Comparison of ENCODE assay signal across 15 mouse cellular contexts in the genomic region with DNA sequence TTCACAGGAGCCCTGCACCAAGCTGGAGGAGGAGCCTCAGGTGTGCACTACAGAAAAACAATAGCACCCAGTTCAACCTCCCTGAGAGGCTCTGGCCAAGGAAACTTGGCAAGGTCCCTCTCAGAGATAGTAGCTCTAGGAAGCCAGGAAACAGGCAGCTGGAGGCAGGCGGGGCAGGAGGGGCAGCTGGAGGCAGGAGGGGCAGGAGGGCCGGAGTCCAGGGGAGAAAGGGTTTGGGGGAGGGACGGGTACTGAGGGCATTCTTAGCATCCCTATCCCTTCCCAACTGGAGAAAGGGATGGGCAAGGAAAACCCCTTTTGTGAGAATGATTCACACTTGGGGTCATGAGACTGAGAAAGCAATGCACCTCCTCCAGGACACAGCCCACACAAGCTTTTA. TPM values are rescaled to one million over a fixed set of nuclear protein-coding genes. Genes with fewer than 3 reads are reported as not detected.
DNase-seq lines count a peak whose midpoint lies in the region; ATAC-seq and TF ChIP-seq lines count a peak whose summit lies in the region.
"Had no signal": no experiment of that assay in that cellular context is flagged by ENCODE, and none has a peak within 500 bp of the region (broad histone marks: within the 10 kb centered on the region; RNA-seq: fewer than 3 reads in every experiment).

No protein-coding gene starts in this region.

- no peaks in the 10 kb centered on the region for H3K36me3 ChIP-seq in kidney, adult 2 months (ENCODE audit: control insufficient read depth, insufficient read depth, low read length)
- no peaks in the 10 kb centered on the region for H3K36me3 ChIP-seq in kidney, embryonic 15.5 days
- H3K36me3 ChIP-seq in forebrain, embryonic 12.5 days (replicated peaks): no peaks in the 10 kb centered on the region
- H3K36me3 ChIP-seq: limb, embryonic 12.5 days had no signal

- H3K27me3 ChIP-seq in kidney, adult 2 months (replicated peaks; ENCODE audit: control insufficient read depth, insufficient read depth, low read length): no peaks in the 10 kb centered on the region
- peaks cover 7% of the 10 kb centered on the region; the same call in 1 of the 2 replicates for H3K27me3 ChIP-seq in kidney, embryonic 15.5 days
- 0 out of 2 replicates have a peak, but pooled peaks cover 11% of the 10 kb centered on the region for H3K27me3 ChIP-seq in forebrain, embryonic 12.5 days
- H3K27me3 ChIP-seq: forebrain, embryonic 13.5 days had no signal

- ATAC-seq in kidney, embryonic 15.5 days (replicated peaks; ENCODE audit: low FRiP score): no peak
- no peak for ATAC-seq in forebrain, embryonic 12.5 days (ENCODE audit: low FRiP score)
- ATAC-seq: forebrain, embryonic 13.5 days had no signal

- DNase-seq in kidney, adult 2 months: peak; percentile 65
- peak; percentile 29 for DNase-seq in urinary bladder, postnatal 14 days (ENCODE audit: low spot score)
- no peak for DNase-seq in urinary bladder, postnatal 25 days (ENCODE audit: low spot score)
- peak; percentile 53 to 60 for DNase-seq in kidney, postnatal 36 days
- DNase-seq in gastrocnemius, adult 18-20 months (ENCODE audit: low spot score): no peak
- DNase-seq in T-cell, adult 2 months (ENCODE audit: low spot score): no peak
- DNase-seq: adrenal gland, postnatal 25 days; cerebellum, adult 9-11 months; thymus, adult 2 months had no signal

- no peaks in the 10 kb centered on the region for H3K9me3 ChIP-seq in kidney, embryonic 15.5 days (replicated peaks)
- no peaks in the 10 kb centered on the region for H3K9me3 ChIP-seq in forebrain, embryonic 12.5 days
- H3K9me3 ChIP-seq: forebrain, embryonic 13.5 days; hindbrain, embryonic 13.5 days; limb, embryonic 12.5 days had no signal

- 8% methylated on average over 3 of the region's 3 CpGs for WGBS in kidney, adult 2 months
- 37% methylated on average over 3 of the region's 3 CpGs for whole genome bisulfite sequencing in kidney, embryonic 15.5 days
- WGBS in forebrain, embryonic 12.5 days: 26% methylated on average over 3 of the region's 3 CpGs

- H3K27ac ChIP-seq in kidney, adult 2 months (ENCODE audit: insufficient read depth, low read depth, low read length): no peak overlapping the region
- no peak overlapping the region for H3K27ac ChIP-seq in kidney, embryonic 15.5 days
- H3K27ac ChIP-seq in forebrain, embryonic 12.5 days: no peak overlapping the region
- H3K27ac ChIP-seq: forebrain, embryonic 13.5 days; hindbrain, embryonic 13.5 days; limb, embryonic 12.5 days had no signal

- TF ChIP-seq CTCF in kidney, adult 2 months (conservative IDR thresholded peaks at IDR 0.05; ENCODE audit: insufficient read depth, insufficient read length, low read depth, low read length): no peak

- no peak overlapping the region for H3K9ac ChIP-seq in kidney, embryonic 15.5 days
- no peak overlapping the region for H3K9ac ChIP-seq in forebrain, embryonic 12.5 days
- H3K9ac ChIP-seq: forebrain, embryonic 13.5 days; hindbrain, embryonic 13.5 days; limb, embryonic 12.5 days had no signal

- no peak overlapping the region for H3K4me3 ChIP-seq in kidney, adult 2 months (ENCODE audit: insufficient read depth, low read depth, low read length)
- H3K4me3 ChIP-seq in kidney, embryonic 15.5 days (replicated peaks): no peak overlapping the region
- no peak overlapping the region for H3K4me3 ChIP-seq in forebrain, embryonic 12.5 days (replicated peaks)
- H3K4me3 ChIP-seq: forebrain, embryonic 13.5 days; hindbrain, embryonic 13.5 days; limb, embryonic 12.5 days had no signal

- H3K4me2 ChIP-seq in kidney, embryonic 15.5 days: no peak overlapping the region
- no peak overlapping the region for H3K4me2 ChIP-seq in forebrain, embryonic 12.5 days
- H3K4me2 ChIP-seq: forebrain, embryonic 13.5 days; hindbrain, embryonic 13.5 days; limb, embryonic 12.5 days had no signal

- H3K4me1 ChIP-seq in kidney, adult 2 months (ENCODE audit: control insufficient read depth, insufficient read depth, low read length): peaks cover 13% of the 10 kb centered on the region; the same call in 1 of the 2 replicates
- H3K4me1 ChIP-seq in kidney, embryonic 15.5 days: peaks cover 26% of the 10 kb centered on the region
- H3K4me1 ChIP-seq in forebrain, embryonic 12.5 days: peaks cover 15% of the 10 kb centered on the region
- H3K4me1 ChIP-seq: limb, embryonic 12.5 days had no signal

- no peak for TF ChIP-seq POLR2A in kidney, adult 2 months (IDR thresholded peaks at IDR 0.05; ENCODE audit: low read depth, low read length)

RNA-seq across cellular contexts. Expression of a gene that starts 4.9 kb away (rescaled TPM):
- polyA plus RNA-seq in kidney, adult 2 months (2012; rRNA removed): 6.0 and 6.8 TPM in 2 replicates
- polyA plus RNA-seq in kidney, embryonic 15.5 days (2015; fragmentation: Nextera tagmentation; extraction: Ambion mirVana): 17.0 and 18.3 TPM in 2 replicates
- under 1 TPM; 0.05 to 0.14 TPM for total RNA-seq in gastrocnemius, adult 18-20 months (2021)
- polyA plus RNA-seq in forebrain, embryonic 12.5 days (2016; fragmentation: Nextera tagmentation; extraction: Ambion mirVana): 5.9 and 6.0 TPM in 2 replicates
- total RNA-seq: monocyte, adult 5-6 weeks had no signal

RNA-seq across cellular contexts. Expression of a gene that starts 56.0 kb away (rescaled TPM):
- polyA plus RNA-seq in kidney, adult 2 months (2012; rRNA removed): 19.7 and 21.0 TPM in 2 replicates
- 17.4 and 18.8 TPM in 2 replicates for polyA plus RNA-seq in kidney, embryonic 15.5 days (2015; fragmentation: Nextera tagmentation; extraction: Ambion mirVana)
- 10 to 100 TPM; 13.0 to 16.4 TPM for total RNA-seq in gastrocnemius, adult 18-20 months (2021)
- polyA plus RNA-seq in forebrain, embryonic 12.5 days (2016; fragmentation: Nextera tagmentation; extraction: Ambion mirVana): 27.6 and 28.8 TPM in 2 replicates

Comparison
In these comparisons a context has a peak if more than half of its experiments do, and no peak if none do; other contexts are left out.
1. DNase-seq: peak in kidney, adult 2 months (single experiment), urinary bladder, postnatal 14 days (single experiment) and kidney, postnatal 36 days (2 of 2); none in urinary bladder, postnatal 25 days (single experiment), gastrocnemius, adult 18-20 months (single experiment) and T-cell, adult 2 months (single experiment).